Mouse (Mus musculus) MEL (cell line): ENCODE measurements around the gene Nme1.
A peak's percentile ranks its signal among the peaks of the same experiment; 100 is the strongest.

Experiments
- CHD2 ChIP-seq: IDR thresholded peaks from 2 replicates; pipeline ENCODE4 v1.6.1; 2011; ENCODE audit warnings: low read length, improper control_type of control experiment
- CTCF ChIP-seq, 3 experiments: IDR thresholded peaks in 2 of 3; conservative IDR thresholded peaks in 1 of 3; 2 replicates each; pipeline ENCODE4 v1.5.1; 2011 to 2012; ENCODE audit warnings: low read length in 3 of 3, low read depth in 2 of 3, mild to moderate bottlenecking in 2 of 3, improper control_type of control experiment in 1 of 3, inconsistent platforms in 1 of 3, mixed read lengths in 1 of 3, moderate library complexity in 1 of 3; ENCODE audit not compliant: control insufficient read depth in 1 of 3, insufficient read depth in 1 of 3, poor library complexity in 1 of 3, severe bottlenecking in 1 of 3
- E2F4 ChIP-seq: IDR thresholded peaks from 2 replicates; pipeline ENCODE4 v1.6.1; 2011; ENCODE audit warnings: low read depth, low read length, improper control_type of control experiment, borderline replicate concordance
- ELF1 ChIP-seq: IDR thresholded peaks from 2 replicates; pipeline ENCODE4 v1.6.1; 2014; ENCODE audit warnings: low read depth, mild to moderate bottlenecking, inconsistent platforms, low read length, improper control_type of control experiment, moderate library complexity
- EP300 ChIP-seq, 2 experiments: IDR thresholded peaks; 2 replicates each; pipeline ENCODE4 v1.6.1; 2011; ENCODE audit warnings: improper control_type of control experiment in 2 of 2, low read length in 2 of 2, low read depth in 1 of 2, mild to moderate bottlenecking in 1 of 2
- MAFK ChIP-seq: IDR thresholded peaks from 2 replicates; pipeline ENCODE4 v1.6.1; 2011; ENCODE audit warnings: low read depth, mild to moderate bottlenecking, low read length, improper control_type of control experiment, borderline replicate concordance
- MAX ChIP-seq: IDR thresholded peaks from 2 replicates; pipeline ENCODE4 v1.6.1; 2011; ENCODE audit warnings: low read length, improper control_type of control experiment
- POLR2A ChIP-seq, 2 experiments: IDR thresholded peaks; 2 replicates each; pipeline ENCODE4 v1.6.1; 2011 to 2012; ENCODE audit warnings: low read length in 2 of 2, mild to moderate bottlenecking in 2 of 2, control low read depth in 1 of 2, improper control_type of control experiment in 1 of 2, low read depth in 1 of 2, moderate library complexity in 1 of 2; ENCODE audit not compliant: control insufficient read depth in 1 of 2, insufficient read depth in 1 of 2, poor library complexity in 1 of 2
- UBTF ChIP-seq: IDR thresholded peaks from 2 replicates; pipeline ENCODE4 v1.6.1; 2012; ENCODE audit warnings: low read depth, mild to moderate bottlenecking, inconsistent platforms, low read length, improper control_type of control experiment, moderate library complexity, borderline replicate concordance; ENCODE audit not compliant: insufficient read depth
- USF2 ChIP-seq, 2 experiments: IDR thresholded peaks; 2 replicates each; pipeline ENCODE4 v1.6.1; 2011 to 2012; ENCODE audit warnings: improper control_type of control experiment in 2 of 2, low read length in 2 of 2, borderline replicate concordance in 1 of 2, inconsistent platforms in 1 of 2, low read depth in 1 of 2, mild to moderate bottlenecking in 1 of 2; ENCODE audit not compliant: insufficient read depth in 1 of 2
- ZKSCAN1 ChIP-seq: IDR thresholded peaks from 2 replicates; pipeline ENCODE4 v1.6.1; 2012; ENCODE audit warnings: low read depth, mild to moderate bottlenecking, inconsistent platforms, low read length, improper control_type of control experiment, moderate library complexity
- ZMIZ1 ChIP-seq: IDR thresholded peaks from 2 replicates; pipeline ENCODE4 v1.6.1; 2012; ENCODE audit warnings: low read depth, mild to moderate bottlenecking, inconsistent platforms, low read length, improper control_type of control experiment, moderate library complexity
- ZNF384 ChIP-seq: IDR thresholded peaks from 2 replicates; pipeline ENCODE4 v1.6.1; 2012; ENCODE audit warnings: low read depth, mild to moderate bottlenecking, inconsistent platforms, low read length, improper control_type of control experiment

DNA sequence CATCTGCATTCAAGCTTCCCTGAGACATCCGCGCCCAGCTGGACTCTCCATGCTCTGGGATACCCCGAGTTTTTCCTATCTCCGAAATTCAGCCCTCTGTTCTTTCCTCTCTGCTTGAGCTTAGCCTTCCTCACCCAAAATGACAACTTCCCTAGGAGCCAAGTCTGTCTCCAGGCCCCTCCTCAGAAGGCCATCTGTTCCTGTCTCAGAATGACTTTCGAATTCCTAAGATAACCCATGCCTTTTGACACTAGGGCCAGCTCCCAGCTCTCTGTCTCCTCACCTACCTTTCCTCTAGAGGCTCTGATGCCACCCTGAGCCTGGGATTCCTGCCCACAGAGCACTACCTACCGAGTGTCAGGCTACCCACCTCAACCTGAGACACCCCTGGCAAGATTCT is 12.2 kb downstream of the Nme1 start, which contains the start of gene Nme2:
- no peak for TF ChIP-seq CHD2
- no peak for TF ChIP-seq MAFK
- TF ChIP-seq ZKSCAN1, result no peak
- no peak for TF ChIP-seq POLR2A (IDR thresholded peaks at IDR 0.05; ENCODE audit: control insufficient read depth in 1 of 2, insufficient read depth in 1 of 2, low read depth in 1 of 2, low read length in 2 of 2, poor library complexity in 1 of 2)
- no peak for TF ChIP-seq CTCF (IDR thresholded peaks at IDR 0.05 in 2 of 3, conservative IDR thresholded peaks at IDR 0.05 in 1 of 3; ENCODE audit: control insufficient read depth in 1 of 3, insufficient read depth in 1 of 3, low read depth in 2 of 3, low read length in 3 of 3, poor library complexity in 1 of 3, severe bottlenecking in 1 of 3)
- TF ChIP-seq E2F4, result no peak
- no peak for TF ChIP-seq ZMIZ1
- no peak for TF ChIP-seq UBTF
- no peak for TF ChIP-seq USF2 (IDR thresholded peaks at IDR 0.05; ENCODE audit: borderline replicate concordance in 1 of 2, insufficient read depth in 1 of 2, low read depth in 1 of 2, low read length in 2 of 2)
- TF ChIP-seq ELF1, result no peak
- TF ChIP-seq MAX, result no peak
- no peak for TF ChIP-seq ZNF384
- TF ChIP-seq EP300 (IDR thresholded peaks at IDR 0.05; ENCODE audit: low read depth in 1 of 2, low read length in 2 of 2), result 0 out of 4 replicates have a peak, but pooled peaks of 1 of the 2 experiments have one; percentile 15
